Mouse (Mus musculus): Measurements from ENCODE around the gene Rbm47.
"Not testable (repeated sequence)": the region's sequence is repeated elsewhere in the genome, so short reads cannot be mapped to it uniquely, and the experiment has no call there.

The Rbm47 gene

DNA sequence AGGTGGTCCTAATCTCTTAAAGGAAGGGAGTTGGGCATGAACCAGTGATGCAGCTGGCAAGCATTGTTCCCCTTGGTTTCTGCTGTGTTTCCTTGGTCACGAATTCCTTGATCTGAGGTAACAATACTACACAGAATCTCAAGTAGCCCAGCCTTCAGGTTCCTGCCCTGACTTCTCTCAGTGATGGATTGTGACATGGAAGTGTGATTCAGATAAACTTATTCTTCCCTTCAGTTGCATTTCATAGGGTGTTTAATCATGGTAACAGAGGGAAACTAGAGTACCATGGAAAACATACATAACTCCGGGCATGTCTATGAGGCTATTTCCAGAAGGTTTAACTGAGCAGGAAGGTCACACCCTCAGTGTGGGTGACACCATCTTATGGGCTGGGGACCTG, at the start of gene Rbm47:
Gene Rbm47 (minus strand): TSS at position 101 of the 400 bp plus-strand sequence.
- no peak for DNase-seq (ENCODE audit: low read depth, low spot score)

DNA sequence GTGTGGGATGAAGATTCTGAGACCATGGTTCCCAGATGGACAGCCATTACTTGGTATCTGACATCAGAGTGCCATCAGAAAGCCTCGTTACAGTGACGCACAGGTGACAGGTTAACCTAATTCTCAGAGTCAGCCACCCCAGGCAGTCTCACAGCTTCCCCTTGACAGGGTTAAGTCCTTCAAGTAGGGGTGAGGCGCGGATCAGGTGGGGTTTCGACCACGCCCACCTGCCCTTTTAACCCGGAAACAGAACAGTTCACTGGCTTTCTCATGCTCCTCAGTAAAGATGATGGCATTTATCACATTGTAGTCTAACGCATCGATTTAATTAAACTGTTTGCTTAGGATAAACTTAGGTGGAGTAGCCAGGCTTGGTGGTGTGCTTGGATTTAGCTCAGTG, 47.7 kb upstream of the Rbm47 start:
- no peak for DNase-seq (ENCODE audit: low read depth, low spot score)

- no peak for DNase-seq (ENCODE audit: low read depth, low spot score)
Measured at GRCm38 (mm10) chr5:66219692-66220091, 46.8 kb upstream of the Rbm47 start.

DNA sequence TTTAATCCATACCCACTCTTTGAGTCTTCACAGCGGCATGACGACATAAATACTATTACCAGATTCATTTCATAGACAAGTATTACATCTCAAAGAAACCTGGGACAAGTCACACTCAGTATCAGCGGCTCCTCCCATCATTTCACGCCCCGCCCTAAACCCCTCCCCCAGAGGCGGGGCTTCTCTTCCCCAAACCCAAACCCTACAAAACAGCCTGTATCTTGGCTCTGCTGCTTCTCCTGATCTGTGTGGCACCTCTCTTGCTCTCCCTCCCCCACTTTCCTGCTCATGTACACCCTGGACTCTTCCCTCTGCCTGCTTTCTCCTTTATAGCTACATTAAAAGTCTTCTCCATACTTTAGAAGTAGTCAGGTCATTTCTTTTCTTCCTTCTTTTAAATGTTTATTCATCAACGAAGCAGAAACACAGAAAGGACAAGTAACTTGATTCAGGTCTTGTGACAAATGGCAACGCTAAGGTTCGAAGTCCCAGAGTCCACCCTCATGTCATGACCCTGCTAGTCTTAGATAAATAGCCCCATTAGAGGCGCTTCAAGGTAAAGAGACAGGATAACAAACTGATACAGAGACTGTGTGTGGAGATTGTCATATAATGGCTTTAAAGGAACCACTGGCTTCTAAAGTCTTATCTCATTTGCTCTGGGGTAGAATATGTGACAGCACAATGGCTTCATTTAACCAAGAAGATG, 42.8 kb upstream of the Rbm47 start:
- DNase-seq (ENCODE audit: low read depth, low spot score): no peak

GRCm38 (mm10) chr5:66214395-66214935, 41.5 kb upstream of the Rbm47 start:
- no peak for DNase-seq (ENCODE audit: low read depth, low spot score)

- DNase-seq (ENCODE audit: low read depth, low spot score): no peak
Measured at GRCm38 (mm10) chr5:66209532-66210176, 36.7 kb upstream of the Rbm47 start.

GRCm38 (mm10) chr5:66204966-66205365, 32.0 kb upstream of the Rbm47 start:
- no peak for DNase-seq (ENCODE audit: low read depth, low spot score)

GRCm38 (mm10) chr5:66203424-66203823, 30.5 kb upstream of the Rbm47 start:
- DNase-seq (ENCODE audit: low read depth, low spot score): no peak

DNA sequence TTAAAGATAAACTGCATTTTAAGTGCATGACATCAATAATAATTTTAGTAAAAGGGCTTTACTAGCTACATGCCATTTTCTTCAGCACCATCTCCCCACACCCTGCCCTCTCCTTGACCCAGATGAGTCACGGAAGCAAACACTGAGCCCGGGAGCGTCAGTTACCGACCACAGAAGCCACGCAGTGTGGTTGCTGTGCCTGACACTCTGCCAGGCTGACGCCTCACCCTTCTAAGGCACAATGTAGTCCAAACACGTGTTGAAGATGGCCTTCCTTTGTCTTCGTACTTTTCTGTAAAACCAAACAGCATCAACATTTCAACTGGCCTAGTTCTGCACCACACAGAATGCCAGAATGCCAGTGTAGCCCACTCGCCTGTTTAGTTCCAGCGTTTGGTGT, 27.1 kb upstream of the Rbm47 start:
- DNase-seq (ENCODE audit: low read depth, low spot score): no peak

DNA sequence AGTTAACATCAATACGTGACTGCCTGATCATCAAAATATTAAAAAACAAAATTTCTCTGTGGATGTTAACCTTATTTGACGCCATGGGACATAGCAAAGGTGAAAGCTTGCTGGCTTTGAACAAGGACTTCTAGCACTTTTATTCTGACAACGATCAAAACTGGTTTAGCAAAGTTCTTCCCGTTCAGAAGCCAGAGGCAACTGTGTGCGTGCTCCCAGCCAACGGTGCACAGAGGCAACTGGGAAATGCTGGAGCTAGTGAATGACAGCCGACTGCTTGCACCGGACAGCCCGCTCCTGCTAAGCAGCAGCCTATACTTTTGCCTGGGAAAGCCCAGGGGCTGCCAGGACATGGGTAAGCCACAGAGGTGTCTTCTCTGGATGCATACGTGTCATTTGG, 22.4 kb upstream of the Rbm47 start:
- DNase-seq (ENCODE audit: low read depth, low spot score): no peak

- no peak for DNase-seq (ENCODE audit: low read depth, low spot score)
Measured at GRCm38 (mm10) chr5:66193218-66193846, 20.4 kb upstream of the Rbm47 start.

GRCm38 (mm10) chr5:66191185-66191503, 18.2 kb upstream of the Rbm47 start:
- no peak for DNase-seq (ENCODE audit: low read depth, low spot score)

DNA sequence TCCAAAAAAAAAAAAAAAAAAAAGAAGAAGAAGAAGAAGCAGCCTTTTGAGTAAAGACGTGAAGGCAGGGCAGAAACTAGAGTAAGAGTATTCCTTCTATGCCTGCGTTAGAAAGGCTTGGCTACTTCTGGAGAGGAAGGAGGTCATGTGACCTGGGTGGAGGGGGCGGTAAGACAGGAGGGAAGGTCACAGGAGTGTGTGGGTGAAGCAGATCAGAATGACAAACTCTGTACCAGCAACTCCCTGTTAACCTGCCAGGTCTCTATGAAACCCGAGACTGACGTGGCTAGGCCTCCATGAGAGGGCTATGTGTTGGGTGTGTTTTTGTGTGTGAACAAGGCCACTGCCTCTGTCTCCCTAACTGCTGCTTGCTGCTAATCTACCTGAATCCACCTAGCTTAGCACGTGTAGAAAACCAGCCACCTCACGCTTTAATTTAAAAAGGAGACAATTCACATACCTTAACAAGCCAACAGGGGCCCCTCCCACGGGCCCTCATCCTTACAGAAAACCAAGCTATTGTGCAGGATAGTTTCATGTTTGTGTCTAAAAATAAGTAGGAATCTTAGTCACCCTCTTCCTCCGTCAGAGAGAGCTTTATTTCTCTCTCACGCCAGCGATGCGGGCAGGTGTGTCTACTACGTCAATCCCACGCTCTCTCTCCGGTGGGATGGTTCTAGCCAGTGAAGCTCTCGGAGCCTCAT, 17.7 kb upstream of the Rbm47 start:
- DNase-seq (ENCODE audit: low read depth, low spot score): no peak

DNA sequence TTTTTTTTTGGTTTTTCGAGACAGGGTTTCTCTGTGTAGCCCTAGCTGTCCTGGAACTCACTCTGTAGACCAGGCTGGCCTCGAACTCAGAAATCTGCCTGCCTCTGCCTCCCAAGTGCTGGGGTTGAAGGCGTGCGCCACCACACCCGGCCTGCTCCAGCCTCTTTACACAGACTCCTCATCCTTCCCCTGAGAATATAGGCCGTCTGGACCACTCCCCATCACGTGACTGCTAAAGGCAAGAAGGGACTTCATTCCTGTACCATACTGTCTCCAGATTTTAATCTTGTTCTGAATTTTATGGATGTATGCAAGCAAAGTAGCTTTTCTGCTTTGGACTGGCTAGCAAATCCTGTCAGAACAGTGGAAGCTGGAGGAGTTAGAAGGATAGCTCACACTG, 15.7 kb upstream of the Rbm47 start:
- not testable (repeated sequence) for DNase-seq (ENCODE audit: low read depth, low spot score)

GRCm38 (mm10) chr5:66182156-66182555, 9.2 kb upstream of the Rbm47 start:
- DNase-seq (ENCODE audit: low read depth, low spot score): no peak

DNA sequence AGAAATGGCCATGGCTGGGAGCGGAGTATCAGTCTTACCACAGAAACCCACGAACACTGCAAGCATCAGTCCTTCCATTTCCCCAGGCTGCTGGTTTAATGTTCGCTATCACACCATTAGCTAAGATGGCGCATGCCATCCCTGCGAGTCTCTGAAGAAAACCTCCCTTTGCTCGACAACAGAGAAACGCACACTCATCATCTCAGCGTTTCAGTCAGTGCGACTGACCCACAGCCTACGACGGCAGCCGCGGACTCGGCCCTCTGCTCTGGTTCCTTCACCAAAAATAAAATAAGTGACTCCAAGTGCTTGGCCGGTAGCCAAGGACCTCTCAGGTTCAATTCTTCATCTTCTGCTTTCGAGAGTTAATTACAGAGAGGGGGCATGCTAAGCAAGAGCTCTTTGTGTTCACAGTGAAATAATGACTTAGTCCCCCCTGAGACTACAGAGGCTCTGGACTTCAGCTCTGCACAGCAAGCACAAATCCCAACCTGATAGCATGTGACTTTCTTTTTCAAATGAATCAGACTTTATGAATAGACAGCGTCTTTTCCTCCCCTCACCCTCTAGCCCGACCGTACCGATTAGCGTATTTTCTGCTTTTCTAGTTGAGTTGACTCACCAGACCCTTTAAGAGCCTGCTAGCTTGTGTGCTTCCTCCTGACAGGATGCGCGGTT, 1.4 kb upstream of the Rbm47 start:
- DNase-seq (ENCODE audit: low read depth, low spot score): no peak

DNA sequence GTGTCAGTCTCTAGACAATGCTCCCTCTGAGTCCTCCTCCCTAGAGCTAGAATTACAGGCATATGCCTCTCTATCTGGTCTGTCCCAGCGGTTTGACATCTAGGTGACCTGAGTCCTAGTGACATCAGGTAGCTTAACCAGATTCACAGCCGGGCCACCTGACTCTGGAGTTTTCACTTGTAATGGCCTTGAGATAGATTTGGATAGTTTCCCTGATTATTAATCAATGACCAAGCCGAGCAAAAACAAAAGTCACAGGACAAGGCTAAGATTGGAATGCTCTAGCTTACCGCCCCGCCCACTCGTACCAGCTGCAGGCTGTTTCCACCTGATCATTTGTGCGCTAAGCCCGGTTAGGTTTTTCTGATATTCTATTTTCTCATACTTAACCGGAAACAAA, 2.3 kb downstream of the Rbm47 start:
- DNase-seq (ENCODE audit: low read depth, low spot score): no peak

GRCm38 (mm10) chr5:66169099-66169485, 3.8 kb downstream of the Rbm47 start:
- no peak for DNase-seq (ENCODE audit: low read depth, low spot score)

DNA sequence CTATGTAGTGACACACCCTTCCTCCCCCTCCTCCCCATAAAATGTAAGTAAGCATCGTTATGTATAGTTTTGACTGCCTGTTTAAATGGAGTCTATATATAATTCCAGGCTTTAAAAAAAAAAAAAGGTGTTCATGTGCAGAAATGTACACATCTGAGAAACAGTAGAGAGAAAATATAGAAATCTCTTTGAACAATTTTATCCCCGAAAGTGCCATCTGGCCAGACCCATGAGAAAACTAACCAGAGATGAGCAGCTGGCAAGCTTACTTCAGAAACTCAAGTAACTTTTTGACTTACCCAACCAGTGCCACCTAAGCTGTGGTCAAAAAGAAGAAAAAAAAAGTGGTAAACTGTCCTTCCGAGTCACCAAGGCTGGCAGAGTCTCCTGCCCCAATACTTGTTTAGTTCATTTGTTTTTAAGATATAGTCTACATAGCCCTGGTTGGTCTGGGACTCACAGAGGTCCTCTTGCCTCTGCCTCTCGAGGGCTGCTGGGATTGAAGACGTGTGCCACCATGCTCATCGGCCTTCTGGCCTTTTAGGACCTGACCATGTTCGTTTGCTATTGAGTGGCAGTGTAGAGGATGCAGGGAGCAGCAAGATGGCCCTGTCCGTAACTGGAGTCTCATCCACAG, 4.3 kb downstream of the Rbm47 start:
- DNase-seq (ENCODE audit: low read depth, low spot score): no peak

GRCm38 (mm10) chr5:66166931-66167330, 6.0 kb downstream of the Rbm47 start:
- no peak for DNase-seq (ENCODE audit: low read depth, low spot score)

DNA sequence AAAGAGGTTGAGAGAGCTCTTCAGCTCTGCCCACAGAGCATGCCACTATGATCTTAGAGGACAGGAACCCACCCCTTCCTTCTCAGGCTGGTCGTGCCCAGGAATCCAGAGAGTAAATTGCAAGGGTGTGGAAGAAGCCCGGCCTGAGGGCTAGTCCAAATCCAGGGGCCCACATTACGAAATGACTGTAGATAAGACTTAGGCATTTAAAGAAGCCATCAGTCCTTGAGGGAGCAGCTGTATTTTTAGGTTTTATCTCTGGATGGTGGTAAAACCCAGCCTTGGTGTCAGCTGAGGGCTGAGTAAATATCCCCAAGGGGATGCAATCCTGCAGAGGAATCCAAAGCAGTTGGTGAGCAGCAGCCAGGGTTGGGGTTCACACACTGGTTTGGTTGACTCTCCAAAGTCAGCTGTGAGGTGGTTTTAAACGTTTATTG, 6.7 kb downstream of the Rbm47 start:
- no peak for DNase-seq (ENCODE audit: low read depth, low spot score)

Data from retina, adult 2 months (tissue).